Mouse (Mus musculus): ENCODE data around the gene Rbp2. TPM values are rescaled to one million over a fixed set of nuclear protein-coding genes. Genes with fewer than 3 reads are reported as not detected.

Rbp2 gene
- polyA plus RNA-seq, 1 experiment from 2014 or later: 2.5 TPM

DNA sequence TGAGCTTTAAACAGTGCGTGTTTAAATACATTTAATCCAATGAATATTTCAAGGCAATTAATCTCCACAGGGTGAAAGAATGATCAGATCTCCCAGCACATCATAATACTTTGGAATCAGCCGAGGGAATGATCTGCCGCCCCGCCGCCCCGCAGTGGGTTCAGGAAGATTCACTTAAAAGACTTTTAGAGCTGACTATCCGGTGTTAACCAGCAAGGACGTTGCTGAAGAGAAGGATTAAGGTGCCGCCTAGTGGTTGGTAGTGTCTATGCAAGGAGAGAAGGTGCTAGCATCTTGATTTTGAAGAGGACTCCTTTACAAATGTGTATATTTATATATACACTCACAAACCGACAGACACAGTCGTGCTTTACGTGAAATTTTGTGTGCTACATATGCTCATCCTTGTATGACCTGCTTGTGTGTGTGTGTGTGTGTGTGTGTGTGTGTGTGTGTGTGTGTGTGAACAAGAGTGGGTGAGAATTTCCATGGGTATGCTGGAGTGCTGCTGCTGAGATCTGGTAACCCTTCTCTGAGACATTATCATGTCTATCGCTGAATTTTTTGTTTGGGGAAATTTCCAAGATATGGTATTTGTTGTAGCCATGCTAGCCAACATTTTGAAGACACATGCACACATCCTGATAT lies 52.9 kb downstream of the Rbp2 start:
- DNase-seq (ENCODE audit: low spot score): peak; percentile 89

DNA sequence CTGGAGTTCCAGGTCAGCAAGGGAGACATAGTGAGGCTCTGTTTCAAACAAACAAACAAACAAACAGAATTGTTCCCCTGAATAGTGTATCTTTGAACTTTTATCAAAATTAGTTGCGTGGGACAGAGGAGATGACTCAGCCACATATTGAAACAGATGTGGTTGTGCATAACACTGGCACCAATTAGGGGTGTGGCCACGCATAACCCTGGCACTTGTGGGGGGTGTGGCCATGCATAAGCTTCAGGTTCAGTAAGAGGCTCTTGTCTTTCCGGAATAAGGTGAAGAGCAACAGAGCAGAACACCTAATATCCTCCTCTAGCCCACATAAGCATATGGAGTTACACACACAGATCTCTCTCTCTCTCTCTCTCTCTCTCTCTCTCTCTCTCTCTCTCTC lies 58.1 kb downstream of the Rbp2 start:
- no peak overlapping the region for H3K4me3 ChIP-seq (ENCODE audit: low read depth, low read length)
- DNase-seq (ENCODE audit: low spot score) (no peak), ATAC-seq (no peak)
- H3K27me3 ChIP-seq (replicated peaks; ENCODE audit: insufficient read depth, low read length): no peaks in the 10 kb centered on the region
- no peaks in the 10 kb centered on the region for H3K36me3 ChIP-seq (ENCODE audit: insufficient read depth, low read length)
- 67% methylated on average over 3 of the region's 3 CpGs for WGBS
- no peak for TF ChIP-seq CTCF (IDR thresholded peaks at IDR 0.05)
- TF ChIP-seq EP300 (IDR thresholded peaks at IDR 0.05): no peak
- H3K4me2 ChIP-seq (replicated peaks; ENCODE audit: low read depth, low read length): no peak overlapping the region
- no peaks in the 10 kb centered on the region for H3K9me3 ChIP-seq (ENCODE audit: low read length)
- H3K27ac ChIP-seq (ENCODE audit: low read length): no peak overlapping the region
- no peaks in the 10 kb centered on the region for H3K4me1 ChIP-seq (ENCODE audit: insufficient read depth, low read depth, low read length)
- H3K9ac ChIP-seq (replicated peaks; ENCODE audit: low read depth): no peak overlapping the region

More for the DNA sequence above, 52.9 kb downstream of the Rbp2 start:
- Histone ChIP-seq H3K9ac (replicated peaks; ENCODE audit: low read depth) (no peak overlapping the region), H3K36me3 (ENCODE audit: insufficient read depth, low read length) (no peaks in the 10 kb centered on the region), H3K27ac (ENCODE audit: low read length) (no peak overlapping the region), H3K9me3 (ENCODE audit: low read length) (no peaks in the 10 kb centered on the region), H3K4me2 (replicated peaks; ENCODE audit: low read depth, low read length) (no peak overlapping the region; the same call in 1 of the 2 replicates), H3K27me3 (replicated peaks; ENCODE audit: insufficient read depth, low read length) (no peaks in the 10 kb centered on the region), H3K4me1 (ENCODE audit: insufficient read depth, low read depth, low read length) (no peaks in the 10 kb centered on the region), H3K4me3 (ENCODE audit: low read depth, low read length) (no peak overlapping the region)
- no peak; the same call in 1 of the 2 replicates for ATAC-seq
- peak; percentile 91 for TF ChIP-seq CTCF (IDR thresholded peaks at IDR 0.05)
- TF ChIP-seq EP300 (IDR thresholded peaks at IDR 0.05): no peak
- WGBS: 6% methylated on average over 13 of the region's 13 CpGs

Other genes with a start within 250 kb of the Rbp2 start
- 4.5 and 6.4 TPM in 2 replicates for gene Nmnat3, start 198.7 kb upstream of the Rbp2 start, polyA plus RNA-seq (2015; fragmentation: Nextera tagmentation; extraction: Ambion mirVana)
- gene Rbp1, start 63.2 kb upstream of the Rbp2 start, polyA plus RNA-seq (2015; fragmentation: Nextera tagmentation; extraction: Ambion mirVana): 67.5 and 72.6 TPM in 2 replicates
- 87.5 and 90.9 TPM in 2 replicates for gene Copb2, start 77.6 kb downstream of the Rbp2 start, polyA plus RNA-seq (2015; fragmentation: Nextera tagmentation; extraction: Ambion mirVana)
- 16.3 and 18.7 TPM in 2 replicates for gene Mrps22, start 115.5 kb downstream of the Rbp2 start, polyA plus RNA-seq (2015; fragmentation: Nextera tagmentation; extraction: Ambion mirVana)